Mouse (Mus musculus): ENCODE measurements at regions not wholly inside any gene's neighbourhood (a gene's known extent, or its start where the extent isn't known, plus 50 kb on each side); places are given as distances from the start of the nearest gene placed in this dataset.

GRCm38 (mm10) chr4:22098605-22099004, 167.5 kb downstream of the Faxc start:
- TF ChIP-seq GATA1 (IDR thresholded peaks at IDR 0.05; ENCODE audit: borderline replicate concordance, low read length): no peak
- TF ChIP-seq FLI1 (IDR thresholded peaks at IDR 0.05; ENCODE audit: low read length): no peak
